Mouse (Mus musculus) testis, postnatal 10 days (tissue): Measurements from ENCODE around the gene Tbx2.

Experiments used
- DNase-seq: peaks from one replicate; pipeline ENCODE4 v3.0.0; 2021; ENCODE audit warnings: low spot score

The Tbx2 gene

GRCm38 (mm10) chr11:85832231-85832924 lies at the start of gene Tbx2:
TSS of gene Tbx2 (plus strand) at chr11:85832551.
- DNase-seq = peak; percentile 90

- DNase-seq = no peak
These were observed 46.1 kb upstream of the Tbx2 start for GRCm38 (mm10) chr11:85786113-85786718.

- no peak for DNase-seq
These were observed 42.6 kb upstream of the Tbx2 start for GRCm38 (mm10) chr11:85789750-85790149.

- no peak for DNase-seq
These were observed 42.1 kb upstream of the Tbx2 start for GRCm38 (mm10) chr11:85790267-85790666.

GRCm38 (mm10) chr11:85791212-85791611 lies 41.1 kb upstream of the Tbx2 start:
- DNase-seq = no peak

- DNase-seq = no peak
These were observed 39.7 kb upstream of the Tbx2 start for GRCm38 (mm10) chr11:85792534-85793215.

GRCm38 (mm10) chr11:85799456-85799855 lies 32.9 kb upstream of the Tbx2 start:
- DNase-seq = no peak

- DNase-seq = no peak
These were observed 32.5 kb upstream of the Tbx2 start for GRCm38 (mm10) chr11:85799856-85800255.

- no peak for DNase-seq
These were observed 32.0 kb upstream of the Tbx2 start for GRCm38 (mm10) chr11:85800380-85800779.

- DNase-seq = no peak
These were observed 28.3 kb upstream of the Tbx2 start for GRCm38 (mm10) chr11:85804048-85804447.

- DNase-seq = no peak
These were observed 26.6 kb upstream of the Tbx2 start for GRCm38 (mm10) chr11:85805779-85806178.

- DNase-seq = no peak
These were observed 25.0 kb upstream of the Tbx2 start for GRCm38 (mm10) chr11:85807353-85807752.

GRCm38 (mm10) chr11:85811229-85811628 lies 21.1 kb upstream of the Tbx2 start:
- DNase-seq = no peak

- DNase-seq = no peak
These were observed 20.7 kb upstream of the Tbx2 start for GRCm38 (mm10) chr11:85811676-85812075.

GRCm38 (mm10) chr11:85812201-85812966 lies 20.0 kb upstream of the Tbx2 start:
- no peak for DNase-seq

- DNase-seq = no peak
These were observed 17.7 kb upstream of the Tbx2 start for GRCm38 (mm10) chr11:85814678-85815077.

- DNase-seq = no peak
These were observed 15.9 kb upstream of the Tbx2 start for GRCm38 (mm10) chr11:85816471-85816870.

GRCm38 (mm10) chr11:85818401-85818800 lies 13.9 kb upstream of the Tbx2 start:
- no peak for DNase-seq

GRCm38 (mm10) chr11:85820959-85821358 lies 11.4 kb upstream of the Tbx2 start:
- no peak for DNase-seq

GRCm38 (mm10) chr11:85821659-85822058 lies 10.7 kb upstream of the Tbx2 start:
- no peak for DNase-seq

- peak; percentile 94 for DNase-seq
These were observed 9.2 kb upstream of the Tbx2 start for GRCm38 (mm10) chr11:85823181-85823580.

- DNase-seq = no peak
These were observed 8.6 kb upstream of the Tbx2 start for GRCm38 (mm10) chr11:85823794-85824193.

GRCm38 (mm10) chr11:85825031-85825430 lies 7.3 kb upstream of the Tbx2 start:
- no peak for DNase-seq
